Comparison of ENCODE assay signal across 17 mouse cellular contexts in genomic region chr13:3774280-3774679, GRCm38 (mm10). TPM values are rescaled to one million over a fixed set of nuclear protein-coding genes. Genes with fewer than 3 reads are reported as not detected.
DNase-seq lines count a peak whose midpoint lies in the region; TF ChIP-seq lines count a peak whose summit lies in the region.
"Had no signal": no experiment of that assay in that cellular context is flagged by ENCODE, and none has a peak within 500 bp of the region (broad histone marks: within the 10 kb centered on the region; RNA-seq: fewer than 3 reads in every experiment).

No protein-coding gene starts in this region.

- no peak for TF ChIP-seq CTCF in layer of hippocampus, adult 2 months (conservative IDR thresholded peaks at IDR 0.05)
- TF ChIP-seq CTCF in thymus, adult 2 months (IDR thresholded peaks at IDR 0.05; ENCODE audit: borderline replicate concordance, control insufficient read depth, extremely low read depth, insufficient read depth, low read length, poor library complexity) = no peak

- peak; percentile 32 to 37 for DNase-seq in cerebellum, postnatal 14 days
- no peak for DNase-seq in cerebellum, adult 8-10 months
- DNase-seq in layer of hippocampus, adult 2 months (ENCODE audit: low spot score in 2 of 2) = peak; percentile 46
- DNase-seq in layer of hippocampus, postnatal 10 days (ENCODE audit: low spot score in 2 of 2) = no peak
- DNase-seq in right cerebral cortex, postnatal 36 days (ENCODE audit: low spot score in 2 of 2) = peak; percentile 13 to 50
- DNase-seq in right cerebral cortex, postnatal 4 days = no peak
- no peak for DNase-seq in thymus, adult 2 months
- DNase-seq in thymus, postnatal 14 days = no peak
- DNase-seq: gastrocnemius, postnatal 10 days; kidney, postnatal 10 days had no signal

- WGBS in thymus, adult 2 months = 92% methylated on average over 3 of the region's 3 CpGs

- no peaks in the 10 kb centered on the region for H3K27me3 ChIP-seq in thymus, adult 2 months (ENCODE audit: control insufficient read depth, insufficient read depth, low read length)
- H3K27me3 ChIP-seq: heart, embryonic 13.5 days; hindbrain, embryonic 12.5 days had no signal

- H3K4me3 ChIP-seq in layer of hippocampus, adult 2 months = no peak overlapping the region
- no peak overlapping the region for H3K4me3 ChIP-seq in thymus, adult 2 months (ENCODE audit: control insufficient read depth, insufficient read depth, low read length)
- H3K4me3 ChIP-seq: heart, embryonic 13.5 days; hindbrain, embryonic 12.5 days had no signal

- no peaks in the 10 kb centered on the region for H3K4me1 ChIP-seq in thymus, adult 2 months (replicated peaks; ENCODE audit: control insufficient read depth, insufficient read depth, low read length)

- TF ChIP-seq POLR2A in thymus, adult 2 months (IDR thresholded peaks at IDR 0.05; ENCODE audit: control insufficient read depth, extremely low read depth, insufficient read depth, low read length, poor library complexity) = no peak

- H3K36me3 ChIP-seq in thymus, adult 2 months (ENCODE audit: control insufficient read depth, insufficient read depth, low read length) = no peaks in the 10 kb centered on the region
- H3K36me3 ChIP-seq: G1E; heart, embryonic 13.5 days; hindbrain, embryonic 12.5 days had no signal

- peak overlapping the region; percentile 90 for H3K27ac ChIP-seq in layer of hippocampus, adult 2 months
- no peak overlapping the region for H3K27ac ChIP-seq in thymus, adult 2 months (ENCODE audit: control insufficient read depth, insufficient read depth, low read length)
- H3K27ac ChIP-seq: heart, embryonic 13.5 days; hindbrain, embryonic 12.5 days had no signal

RNA-seq across cellular contexts. Expression of gene Calml3, which starts 29.8 kb away (rescaled TPM):
- total RNA-seq in layer of hippocampus, adult 2 months (2021) = not detected
- total RNA-seq in layer of hippocampus, postnatal 10 days (2021) = not detected
- 3.5 and 4.9 TPM in 2 replicates for polyA plus RNA-seq in thymus, adult 2 months (2012; rRNA removed)
- total RNA-seq: gastrocnemius, postnatal 10 days; left cerebral cortex, postnatal 14 days had no signal
- polyA plus RNA-seq: forebrain, embryonic 14.5 days; G1E; heart, embryonic 13.5 days; hindbrain, embryonic 12.5 days; intestine, embryonic 16.5 days; midbrain, embryonic 11.5 days had no signal

Comparison
In these comparisons a context has a peak if more than half of its experiments do, and no peak if none do; other contexts are left out.
1. DNase-seq: peak in cerebellum, postnatal 14 days (2 of 2), layer of hippocampus, adult 2 months (2 of 2) and right cerebral cortex, postnatal 36 days (2 of 2); none in cerebellum, adult 8-10 months (single experiment), layer of hippocampus, postnatal 10 days (0 of 2), right cerebral cortex, postnatal 4 days (single experiment), thymus, adult 2 months (single experiment) and thymus, postnatal 14 days (single experiment).